ENCODE assay signal across 29 mouse cellular contexts in the genomic region with DNA sequence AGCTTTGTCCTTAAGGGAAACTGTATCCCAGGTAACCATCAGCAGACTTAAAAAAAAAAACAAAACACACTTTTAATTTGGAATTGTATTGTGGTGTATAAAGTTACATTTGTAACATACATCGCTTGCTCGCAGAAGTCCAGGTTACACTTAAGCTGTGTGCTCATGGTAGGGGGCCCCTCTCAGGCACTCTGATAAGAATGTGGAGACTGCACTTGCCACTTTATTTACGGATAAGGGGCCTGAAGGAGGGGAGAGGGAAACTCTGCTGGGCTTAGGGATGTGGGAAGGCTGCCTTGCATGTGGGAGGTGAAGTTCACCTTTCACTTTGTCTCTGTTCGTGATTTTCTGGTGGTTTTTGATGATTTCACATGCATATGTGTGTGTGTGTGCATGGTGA. TPM values are rescaled to one million over a fixed set of nuclear protein-coding genes. Genes with fewer than 3 reads are reported as not detected.
DNase-seq lines count a peak whose midpoint lies in the region; ATAC-seq and TF ChIP-seq lines count a peak whose summit lies in the region.
"Had no signal": no experiment of that assay in that cellular context is flagged by ENCODE, and none has a peak within 500 bp of the region (broad histone marks: within the 10 kb centered on the region; RNA-seq: fewer than 3 reads in every experiment).

No protein-coding gene starts in this region.

- H3K4me1 ChIP-seq in heart, embryonic 11.5 days (ENCODE audit: control insufficient read depth, insufficient read depth, low read length) = peaks cover 5% of the 10 kb centered on the region
- H3K4me1 ChIP-seq in heart, embryonic 13.5 days = peaks cover 14% of the 10 kb centered on the region
- H3K4me1 ChIP-seq in lung, embryonic 14.5 days (ENCODE audit: insufficient read depth) = no peaks in the 10 kb centered on the region
- no peaks in the 10 kb centered on the region for H3K4me1 ChIP-seq in lung, postnatal 0 days (ENCODE audit: insufficient read depth, low read depth, low read length)
- H3K4me1 ChIP-seq in lung, embryonic 16.5 days (replicated peaks; ENCODE audit: control insufficient read depth, insufficient read depth, low read length) = no peaks in the 10 kb centered on the region
- H3K4me1 ChIP-seq: embryonic facial prominence, embryonic 10.5 days; embryonic facial prominence, embryonic 12.5 days; forebrain, embryonic 13.5 days had no signal

- DNase-seq in heart, adult 18-20 months = no peak
- no peak for DNase-seq in heart, postnatal 4 days
- peak; percentile 21 for DNase-seq in lung, embryonic 14.5 days
- DNase-seq in lung, postnatal 0 days (ENCODE audit: low spot score) = no peak
- DNase-seq in lung, postnatal 10 days = no peak
- DNase-seq: adrenal gland, adult 8-10 months; adrenal gland, postnatal 14 days; adrenal gland, postnatal 36 days; B cell, adult 2 months; cerebellum, adult 11-12 months; cerebellum, adult 2 months; cerebellum, adult 9-10 months; cerebellum, postnatal 10 days; cerebellum, postnatal 25 days had no signal

- no peak for TF ChIP-seq CTCF in lung, embryonic 14.5 days (IDR thresholded peaks at IDR 0.05; ENCODE audit: low read depth)
- TF ChIP-seq CTCF in lung, postnatal 0 days (IDR thresholded peaks at IDR 0.05) = no peak

- no peak for ATAC-seq in heart, embryonic 11.5 days (replicated peaks; ENCODE audit: insufficient number of reproducible peaks, low FRiP score, low TSS enrichment)
- ATAC-seq in heart, embryonic 13.5 days (ENCODE audit: extremely low read depth, insufficient number of reproducible peaks, low FRiP score, low TSS enrichment) = no peak
- ATAC-seq in lung, embryonic 14.5 days (ENCODE audit: insufficient read depth) = 0 out of 2 replicates have a peak, but pooled peaks have one; percentile 26
- ATAC-seq in lung, postnatal 0 days = no peak
- ATAC-seq in lung, embryonic 16.5 days (ENCODE audit: low read depth) = peak; percentile 65
- ATAC-seq: activated CD4-positive, CD25-positive, alpha-beta regulatory T cell, adult 4 months; CD4-positive, CD25-positive, alpha-beta regulatory T cell, adult 4 months; forebrain, embryonic 13.5 days; Patski had no signal

- H3K27me3 ChIP-seq in heart, embryonic 11.5 days (ENCODE audit: control insufficient read depth, insufficient read depth, low read length) = no peaks in the 10 kb centered on the region
- H3K27me3 ChIP-seq in heart, embryonic 13.5 days (replicated peaks) = peaks cover 17% of the 10 kb centered on the region; the same call in 1 of the 2 replicates
- no peaks in the 10 kb centered on the region for H3K27me3 ChIP-seq in lung, embryonic 14.5 days (ENCODE audit: insufficient read depth, low read length)
- no peaks in the 10 kb centered on the region for H3K27me3 ChIP-seq in lung, postnatal 0 days (replicated peaks; ENCODE audit: insufficient read depth, low read length)
- H3K27me3 ChIP-seq in lung, embryonic 16.5 days (ENCODE audit: control insufficient read depth, insufficient read depth, low read depth, low read length) = no peaks in the 10 kb centered on the region
- H3K27me3 ChIP-seq: CH12.LX; embryonic facial prominence, embryonic 12.5 days; forebrain, embryonic 13.5 days; Patski had no signal

- H3K9me3 ChIP-seq in heart, embryonic 11.5 days (replicated peaks; ENCODE audit: control insufficient read depth, low read length) = no peaks in the 10 kb centered on the region
- no peaks in the 10 kb centered on the region; the same call in 1 of the 2 replicates for H3K9me3 ChIP-seq in heart, embryonic 13.5 days
- H3K9me3 ChIP-seq in lung, embryonic 14.5 days (ENCODE audit: low read depth, low read length) = no peaks in the 10 kb centered on the region
- no peaks in the 10 kb centered on the region for H3K9me3 ChIP-seq in lung, postnatal 0 days (ENCODE audit: low read length)
- peaks cover 7% of the 10 kb centered on the region for H3K9me3 ChIP-seq in lung, embryonic 16.5 days (ENCODE audit: control insufficient read depth, low read length)
- H3K9me3 ChIP-seq: embryonic facial prominence, embryonic 10.5 days; embryonic facial prominence, embryonic 12.5 days; forebrain, embryonic 13.5 days had no signal

- peak overlapping the region; percentile 14; the same call in 1 of the 2 replicates for H3K4me2 ChIP-seq in heart, embryonic 11.5 days
- peak overlapping the region; percentile 2; the same call in 1 of the 2 replicates for H3K4me2 ChIP-seq in heart, embryonic 13.5 days
- H3K4me2 ChIP-seq in lung, embryonic 14.5 days = no peak overlapping the region
- no peak overlapping the region for H3K4me2 ChIP-seq in lung, postnatal 0 days (replicated peaks; ENCODE audit: low read depth, low read length)
- no peak overlapping the region for H3K4me2 ChIP-seq in lung, embryonic 16.5 days (ENCODE audit: low read depth, low read length)
- H3K4me2 ChIP-seq: embryonic facial prominence, embryonic 12.5 days; forebrain, embryonic 13.5 days had no signal

- no peaks in the 10 kb centered on the region for H3K36me3 ChIP-seq in heart, embryonic 11.5 days (ENCODE audit: control insufficient read depth, insufficient read depth, low read length)
- H3K36me3 ChIP-seq in heart, embryonic 13.5 days = no peaks in the 10 kb centered on the region
- no peaks in the 10 kb centered on the region for H3K36me3 ChIP-seq in lung, embryonic 14.5 days (ENCODE audit: insufficient read depth)
- H3K36me3 ChIP-seq in lung, postnatal 0 days (ENCODE audit: insufficient read depth, low read length) = no peaks in the 10 kb centered on the region
- no peaks in the 10 kb centered on the region for H3K36me3 ChIP-seq in lung, embryonic 16.5 days (ENCODE audit: control insufficient read depth, insufficient read depth, low read length)
- H3K36me3 ChIP-seq: embryonic facial prominence, embryonic 10.5 days; embryonic facial prominence, embryonic 12.5 days; G1E had no signal

- no peak overlapping the region for H3K4me3 ChIP-seq in heart, embryonic 11.5 days (ENCODE audit: low read depth, low read length)
- no peak overlapping the region for H3K4me3 ChIP-seq in heart, embryonic 13.5 days
- no peak overlapping the region for H3K4me3 ChIP-seq in lung, embryonic 14.5 days (ENCODE audit: low read depth, low read length)
- no peak overlapping the region for H3K4me3 ChIP-seq in lung, postnatal 0 days (ENCODE audit: low read depth, low read length)
- H3K4me3 ChIP-seq in lung, embryonic 16.5 days (ENCODE audit: low read length) = no peak overlapping the region
- H3K4me3 ChIP-seq: embryonic facial prominence, embryonic 10.5 days; embryonic facial prominence, embryonic 12.5 days; forebrain, embryonic 13.5 days had no signal

- 46% methylated on average over 4 of the region's 4 CpGs for WGBS in heart, embryonic 11.5 days (ENCODE audit: insufficient replicate concordance)
- WGBS in heart, embryonic 13.5 days = 44% methylated on average over 4 of the region's 4 CpGs
- 52% methylated on average over 4 of the region's 4 CpGs for WGBS in lung, embryonic 14.5 days
- WGBS in lung, postnatal 0 days = 56% methylated on average over 4 of the region's 4 CpGs
- 42% methylated on average over 4 of the region's 4 CpGs for WGBS in lung, embryonic 16.5 days

- no peak overlapping the region for H3K9ac ChIP-seq in heart, embryonic 11.5 days (ENCODE audit: low read depth, low read length)
- H3K9ac ChIP-seq in heart, embryonic 13.5 days = no peak overlapping the region
- no peak overlapping the region for H3K9ac ChIP-seq in lung, embryonic 14.5 days
- no peak overlapping the region for H3K9ac ChIP-seq in lung, postnatal 0 days (replicated peaks; ENCODE audit: low read depth)
- no peak overlapping the region for H3K9ac ChIP-seq in lung, embryonic 16.5 days (ENCODE audit: low read length)
- H3K9ac ChIP-seq: embryonic facial prominence, embryonic 12.5 days; forebrain, embryonic 13.5 days had no signal

- no peak for TF ChIP-seq EP300 in lung, postnatal 0 days (IDR thresholded peaks at IDR 0.05)

- no peak overlapping the region for H3K27ac ChIP-seq in heart, embryonic 11.5 days (ENCODE audit: low read depth, low read length)
- H3K27ac ChIP-seq in heart, embryonic 13.5 days (replicated peaks) = no peak overlapping the region
- H3K27ac ChIP-seq in lung, embryonic 14.5 days (ENCODE audit: low read depth) = peak overlapping the region; percentile 33; the same call in 1 of the 2 replicates
- H3K27ac ChIP-seq in lung, postnatal 0 days (ENCODE audit: low read length) = no peak overlapping the region
- 0 out of 2 replicates have a peak overlapping the region, but pooled peaks have one; percentile 5 for H3K27ac ChIP-seq in lung, embryonic 16.5 days (ENCODE audit: low read length)
- H3K27ac ChIP-seq: embryonic facial prominence, embryonic 10.5 days; embryonic facial prominence, embryonic 12.5 days; forebrain, embryonic 13.5 days had no signal

RNA-seq across cellular contexts. Expression of gene Ccdc185, which starts 58.7 kb away (rescaled TPM):
- not detected in 2 replicates for polyA plus RNA-seq in heart, embryonic 11.5 days (2014; fragmentation: Nextera tagmentation; extraction: Ambion mirVana)
- not detected for total RNA-seq in heart, adult 18-20 months (2021)
- polyA plus RNA-seq in heart, embryonic 13.5 days (2015; fragmentation: Nextera tagmentation; extraction: Ambion mirVana) = not detected in 2 replicates
- not detected for total RNA-seq in heart, postnatal 4 days (2021)
- not detected in 2 replicates for polyA plus RNA-seq in lung, embryonic 14.5 days (2014; fragmentation: Nextera tagmentation; extraction: Ambion mirVana)
- polyA plus RNA-seq in lung, postnatal 0 days (2015; fragmentation: Nextera tagmentation; extraction: Ambion mirVana) = not detected in 2 replicates
- polyA plus RNA-seq in lung, embryonic 16.5 days (2015; fragmentation: Nextera tagmentation; extraction: Ambion mirVana) = not detected in 2 replicates
- total RNA-seq: adrenal gland, adult 18-20 months; adrenal gland, adult 8-10 months; adrenal gland, postnatal 14 days; adrenal gland, postnatal 36 days; CH12.LX had no signal
- polyA plus RNA-seq: activated CD4-positive, CD25-positive, alpha-beta regulatory T cell, adult 4 months; CD4-positive, CD25-positive, alpha-beta regulatory T cell, adult 4 months; cerebellum, adult 2 months; cortical plate, adult 2 months; embryonic facial prominence, embryonic 10.5 days; embryonic facial prominence, embryonic 12.5 days; embryonic facial prominence, embryonic 14.5 days; forebrain, embryonic 11.5 days; forebrain, embryonic 13.5 days; G1E; Patski had no signal

Comparison
In these comparisons a context has a peak if more than half of its experiments do, and no peak if none do; other contexts are left out.
1. ATAC-seq: peak in lung, embryonic 14.5 days (single experiment) and lung, embryonic 16.5 days (single experiment); none in heart, embryonic 11.5 days (single experiment), heart, embryonic 13.5 days (single experiment) and lung, postnatal 0 days (single experiment).
2. H3K27ac ChIP-seq: peak in lung, embryonic 14.5 days (single experiment) and lung, embryonic 16.5 days (single experiment); none in heart, embryonic 11.5 days (single experiment), heart, embryonic 13.5 days (single experiment) and lung, postnatal 0 days (single experiment).
3. H3K4me2 ChIP-seq: peak in heart, embryonic 11.5 days (single experiment) and heart, embryonic 13.5 days (single experiment); none in lung, embryonic 14.5 days (single experiment), lung, postnatal 0 days (single experiment) and lung, embryonic 16.5 days (single experiment).